Mouse (Mus musculus) small intestine, adult 2 months (tissue): ENCODE measurements around the gene Thoc5. TPM values are rescaled to one million over a fixed set of nuclear protein-coding genes. Genes with fewer than 3 reads are reported as not detected.

ENCODE experiments used
- H3K27ac ChIP-seq: fragments of 200-500 bp; 2 replicates; pipeline ENCODE4 v1.5.1; 2012; ENCODE audit warnings: low read depth, low read length, control low read depth, inconsistent platforms; ENCODE audit not compliant: insufficient read depth
- H3K27me3 ChIP-seq: fragments of 200-500 bp; 2 replicates; pipeline ENCODE4 v1.6.1; 2012; ENCODE audit warnings: mild to moderate bottlenecking, moderate library complexity, low read length, inconsistent platforms; ENCODE audit not compliant: control insufficient read depth, insufficient read depth
- H3K36me3 ChIP-seq: fragments of 200-500 bp; 2 replicates; pipeline ENCODE4 v1.6.1; 2012; ENCODE audit warnings: mild to moderate bottlenecking, low read length, control low read depth, inconsistent platforms; ENCODE audit not compliant: control insufficient read depth, insufficient read depth
- H3K4me1 ChIP-seq: fragments of 200-500 bp; 2 replicates; pipeline ENCODE4 v1.6.1; 2012; ENCODE audit warnings: low read length, inconsistent platforms, mixed read lengths; ENCODE audit not compliant: control insufficient read depth, insufficient read depth, insufficient read length
- H3K4me3 ChIP-seq: fragments of 200-500 bp; 2 replicates; pipeline ENCODE4 v1.5.1; 2012; ENCODE audit warnings: low read depth, mild to moderate bottlenecking, control low read depth, inconsistent platforms, low read length, moderate library complexity
- CTCF ChIP-seq: fragments of 200-500 bp; IDR thresholded peaks from 2 replicates; pipeline ENCODE4 v1.5.1; 2012; ENCODE audit warnings: low read depth, mild to moderate bottlenecking, control low read depth, inconsistent platforms, low read length, moderate library complexity, mixed read lengths; ENCODE audit not compliant: insufficient replicate concordance, insufficient read length; ENCODE audit errors: extremely low read depth
- POLR2A ChIP-seq: fragments of 200-500 bp; IDR thresholded peaks from 2 replicates; pipeline ENCODE4 v1.6.1; 2012; ENCODE audit warnings: low read depth, mild to moderate bottlenecking, control low read depth, inconsistent platforms, low read length, moderate library complexity
- WGBS: fragments of 180-500 bp; shearing (Covaris S2); methylation state at CpG from one replicate; pipeline ENCODE4 v1.1.7; 2018; 5-methylcytosine and 5-hydroxymethylcytosine counted together
- polyA plus RNA-seq: library from polyadenylated mRNA; depleted of rRNA; stranded (reverse); fragments of >200 nt; gene quantifications from 2 replicates; pipeline ENCODE4 v1.2.3, GENCODE M21; 2012

Gene Thoc5
- polyA plus RNA-seq, 1 experiment = 14.1 TPM

DNA sequence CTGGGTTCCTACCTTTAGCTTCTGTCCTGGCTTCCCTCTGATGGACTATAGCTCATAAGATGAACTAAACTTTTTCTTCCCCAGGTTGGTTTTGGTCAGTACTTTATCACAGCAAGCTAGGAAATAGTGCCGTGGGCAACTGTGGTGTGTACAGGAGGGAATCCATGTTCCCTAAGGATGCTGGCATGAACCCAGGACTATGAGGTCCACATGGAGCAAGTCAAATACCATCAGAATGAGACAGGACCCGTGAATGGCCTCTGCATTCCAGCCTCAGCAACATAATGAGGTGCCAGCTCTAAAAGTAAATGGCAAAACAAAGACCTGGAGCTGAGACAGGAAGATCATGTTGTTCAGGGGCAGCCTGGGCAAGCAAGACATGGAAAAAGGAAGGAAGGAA lies 36.7 kb upstream of the Thoc5 start:
- H3K27ac ChIP-seq = no peak overlapping the region
- H3K27me3 ChIP-seq = no peaks in the 10 kb centered on the region; the same call in 1 of the 2 replicates
- TF ChIP-seq CTCF = no peak
- TF ChIP-seq POLR2A = no peak
- 54% methylated on average over 2 of the region's 2 CpGs for WGBS
- H3K4me1 ChIP-seq = no peaks in the 10 kb centered on the region
- no peak overlapping the region for H3K4me3 ChIP-seq
- H3K36me3 ChIP-seq = no peaks in the 10 kb centered on the region

- Histone ChIP-seq H3K27ac (no peak overlapping the region), H3K27me3 (no peaks in the 10 kb centered on the region; the same call in 1 of the 2 replicates), H3K4me1 (no peaks in the 10 kb centered on the region), H3K4me3 (no peak overlapping the region), H3K36me3 (no peaks in the 10 kb centered on the region)
- TF ChIP-seq CTCF (no peak), POLR2A (no peak)
- 50% methylated on average over 1 of the region's 1 CpGs for WGBS
Observed at GRCm38 (mm10) chr11:4860986-4861385, 34.1 kb upstream of the Thoc5 start.

DNA sequence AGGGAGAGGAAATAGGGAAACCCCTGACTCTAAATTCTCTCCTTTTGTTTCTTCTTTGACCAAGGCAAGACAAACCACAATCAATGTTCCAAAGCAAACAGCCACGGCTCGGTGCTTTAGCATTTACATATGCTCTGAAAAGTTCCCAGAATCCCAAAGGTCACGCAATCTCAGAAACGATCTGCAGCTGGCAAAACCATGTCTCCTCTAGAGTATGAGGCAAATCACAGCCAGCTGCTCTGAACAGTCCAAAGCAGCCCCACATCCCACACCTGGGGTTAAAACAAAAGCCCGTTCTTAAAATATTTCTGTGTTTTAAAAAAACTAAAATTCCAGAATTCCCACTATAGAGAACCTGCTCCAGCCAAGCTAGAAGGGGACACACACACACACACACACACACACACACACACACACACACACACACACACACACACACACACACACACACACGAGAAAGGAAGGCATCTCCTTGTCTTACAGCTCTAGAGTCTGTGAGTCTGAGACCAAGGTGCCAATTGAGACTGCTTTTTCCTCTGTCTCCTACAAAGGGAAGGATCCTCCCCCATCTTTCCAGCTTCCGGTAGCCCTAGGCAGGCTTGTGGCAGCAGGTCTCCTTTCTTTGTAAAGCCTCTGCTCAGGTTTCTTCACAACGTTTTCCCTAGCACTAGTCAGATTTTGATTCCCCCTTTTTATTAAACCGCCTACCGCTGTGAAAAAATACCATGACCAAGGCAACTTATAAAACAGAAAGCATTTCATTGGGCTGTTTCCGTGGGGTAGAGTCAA lies 33.1 kb upstream of the Thoc5 start:
- 56% methylated on average over 11 of the region's 11 CpGs for WGBS
- Histone ChIP-seq H3K27ac (no peak overlapping the region), H3K4me1 (no peaks in the 10 kb centered on the region), H3K27me3 (no peaks in the 10 kb centered on the region; the same call in 1 of the 2 replicates), H3K4me3 (no peak overlapping the region), H3K36me3 (no peaks in the 10 kb centered on the region)
- TF ChIP-seq CTCF = no peak
- no peak for TF ChIP-seq POLR2A

GRCm38 (mm10) chr11:4862730-4863129 lies 32.4 kb upstream of the Thoc5 start:
- TF ChIP-seq CTCF = no peak
- TF ChIP-seq POLR2A = no peak
- Histone ChIP-seq H3K36me3 (no peaks in the 10 kb centered on the region), H3K4me3 (no peak overlapping the region), H3K4me1 (no peaks in the 10 kb centered on the region), H3K27me3 (no peaks in the 10 kb centered on the region; the same call in 1 of the 2 replicates), H3K27ac (no peak overlapping the region)
- WGBS = 97% methylated on average over 1 of the region's 1 CpGs

DNA sequence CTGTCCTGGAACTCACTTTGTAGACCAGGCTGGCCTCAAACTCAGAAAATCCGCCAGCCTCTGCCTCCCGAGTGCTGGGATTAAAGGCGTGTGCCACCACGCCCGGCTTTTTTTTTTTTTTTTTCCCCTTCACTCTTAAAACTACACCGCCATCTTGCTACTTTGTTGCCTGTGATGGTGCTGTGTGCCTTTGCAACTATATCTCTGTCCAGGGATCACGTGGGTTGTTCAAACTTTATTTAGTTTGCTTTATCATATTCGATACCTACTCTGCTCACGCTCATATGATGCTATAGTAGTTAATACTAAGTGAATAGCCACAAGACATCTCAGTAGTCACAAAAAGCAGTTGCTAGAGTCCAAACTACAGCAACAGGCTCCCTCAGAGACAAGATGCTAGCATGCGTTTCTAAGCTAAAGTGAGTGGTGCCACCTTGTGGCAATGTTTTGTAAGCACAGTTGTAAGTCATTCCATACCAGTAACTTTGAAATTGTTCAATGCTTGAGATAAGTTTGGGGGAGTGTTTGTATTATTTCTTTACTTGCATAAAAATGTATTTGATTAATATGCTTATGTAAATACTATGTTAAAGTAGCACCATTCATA lies 29.4 kb upstream of the Thoc5 start:
- no peak for TF ChIP-seq CTCF
- no peak for TF ChIP-seq POLR2A
- H3K4me1 ChIP-seq = no peaks in the 10 kb centered on the region
- no peaks in the 10 kb centered on the region for H3K36me3 ChIP-seq
- no peaks in the 10 kb centered on the region; the same call in 1 of the 2 replicates for H3K27me3 ChIP-seq
- H3K4me3 ChIP-seq = no peak overlapping the region
- H3K27ac ChIP-seq = no peak overlapping the region
- 34% methylated on average over 10 of the region's 10 CpGs for WGBS

- peak within 1 kb of the TSS; percentile 90 for H3K4me3 ChIP-seq
- H3K36me3 ChIP-seq = no peaks in the 10 kb centered on the region
- under 1% methylated on average over 30 of the region's 30 CpGs for WGBS
- no peaks in the 10 kb centered on the region for H3K27me3 ChIP-seq
- no peak within 1 kb of the TSS for H3K27ac ChIP-seq
- H3K4me1 ChIP-seq = peaks cover 8% of the 10 kb centered on the region; the same call in 1 of the 2 replicates
- TF ChIP-seq CTCF (no peak), POLR2A (no peak; the same call in 1 of the 2 replicates)
Observed at GRCm38 (mm10) chr11:4873755-4874475, 21.2 kb upstream of the Thoc5 start, which contains the start of gene Nipsnap1. Nipsnap1 (plus strand) TSS chr11:4873951.
